Mouse (Mus musculus) lung, postnatal 0 days (tissue): ENCODE results near the gene Dnajc9. TPM values are rescaled to one million over a fixed set of nuclear protein-coding genes. Genes with fewer than 3 reads are reported as not detected.
A peak's percentile ranks its signal among the peaks of the same experiment; 100 is the strongest.

Experiments
- ATAC-seq: fragments of 200-750 bp; cut with Nextera tagmentation; 2 replicates; pipeline ENCODE4 v1.8.0; 2017; ENCODE audit warnings: moderate library complexity
- DNase-seq: peaks from one replicate; pipeline ENCODE4 v3.0.0-alpha.2; 2016; ENCODE audit warnings: low spot score
- H3K27ac ChIP-seq: fragments of 300-500 bp; sonication (generic); 2 replicates; pipeline ENCODE4 v1.5.1; 2014; ENCODE audit warnings: antibody characterized with exemption, mild to moderate bottlenecking, low read length, mixed read lengths
- H3K27me3 ChIP-seq: fragments of 300-500 bp; sonication (generic); replicated peaks from 2 replicates; pipeline ENCODE4 v1.6.1; 2014; ENCODE audit warnings: low read length, mixed read lengths; ENCODE audit not compliant: insufficient read depth
- H3K36me3 ChIP-seq: fragments of 300-500 bp; sonication (generic); 2 replicates; pipeline ENCODE4 v1.6.1; 2014; ENCODE audit warnings: low read length, mixed read lengths; ENCODE audit not compliant: insufficient read depth
- H3K4me1 ChIP-seq: fragments of 300-500 bp; sonication (generic); 2 replicates; pipeline ENCODE4 v1.6.1; 2014; ENCODE audit warnings: antibody characterized with exemption, low read depth, low read length, mixed read lengths; ENCODE audit not compliant: insufficient read depth
- H3K4me2 ChIP-seq: fragments of 300-500 bp; sonication (generic); replicated peaks from 2 replicates; pipeline ENCODE4 v1.6.1; 2014; ENCODE audit warnings: low read depth, mild to moderate bottlenecking, low read length, moderate library complexity, mixed read lengths
- H3K4me3 ChIP-seq: fragments of 300-500 bp; sonication (generic); 2 replicates; pipeline ENCODE4 v1.5.1; 2014; ENCODE audit warnings: low read depth, low read length
- H3K9ac ChIP-seq: fragments of 300-500 bp; sonication (generic); replicated peaks from 2 replicates; pipeline ENCODE4 v1.6.1; 2014; ENCODE audit warnings: low read depth, mild to moderate bottlenecking
- H3K9me3 ChIP-seq: fragments of 300-500 bp; sonication (generic); 2 replicates; pipeline ENCODE4 v1.6.1; 2016; ENCODE audit warnings: low read length, mixed read lengths
- CTCF ChIP-seq: IDR thresholded peaks from 2 replicates; pipeline ENCODE4 v1.5.1; 2016; ENCODE audit warnings: antibody characterized with exemption, mild to moderate bottlenecking
- EP300 ChIP-seq: IDR thresholded peaks from 2 replicates; pipeline ENCODE4 v1.6.1; 2016; ENCODE audit warnings: antibody characterized with exemption, mild to moderate bottlenecking, control low read depth
- WGBS: fragments of 180-500 bp; shearing (Covaris S2); extraction: QIAGEN DNeasy Blood & Tissue Kit; methylation state at CpG from one replicate; pipeline ENCODE4 v1.1.7; 2014; 5-methylcytosine and 5-hydroxymethylcytosine counted together
- polyA plus RNA-seq: library from polyadenylated mRNA; unstranded; fragments of >200 nt; fragmentation: Nextera tagmentation; extraction: Ambion mirVana; gene quantifications from 2 replicates; pipeline ENCODE4 v1.2.1, GENCODE M21; 2015

The Dnajc9 gene
- polyA plus RNA-seq, 1 experiment from 2014 or later = 34.7 TPM

DNA sequence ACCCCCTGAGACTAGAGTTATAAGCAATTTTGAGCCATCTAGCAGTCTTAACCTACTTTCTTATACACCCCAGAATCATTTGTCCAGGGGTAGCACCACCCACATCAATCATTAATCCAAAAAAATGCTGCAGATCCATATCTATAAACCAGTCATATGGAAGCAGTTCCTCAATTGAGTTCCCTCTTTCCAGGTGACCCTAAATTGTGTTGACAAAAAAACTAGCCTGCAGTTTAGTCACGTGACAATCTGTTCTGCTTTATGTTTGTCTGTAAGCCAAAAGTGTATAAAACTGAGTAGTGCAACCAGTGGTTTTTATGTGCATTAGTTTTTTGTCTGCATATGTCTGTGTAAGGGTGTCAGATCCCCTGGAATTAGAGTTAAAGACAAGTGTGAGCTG is 16.9 kb downstream of the Dnajc9 start:
- ATAC-seq (no peak), DNase-seq (no peak)
- 93% methylated on average over 1 of the region's 1 CpGs for WGBS
- Histone ChIP-seq H3K9ac (no peak overlapping the region), H3K9me3 (no peaks in the 10 kb centered on the region), H3K27ac (no peak overlapping the region), H3K4me2 (no peak overlapping the region), H3K4me1 (no peaks in the 10 kb centered on the region), H3K36me3 (0 out of 2 replicates have a peak, but pooled peaks cover 17% of the 10 kb centered on the region), H3K4me3 (no peak overlapping the region), H3K27me3 (no peaks in the 10 kb centered on the region)
- no peak for TF ChIP-seq EP300
- TF ChIP-seq CTCF = no peak

DNA sequence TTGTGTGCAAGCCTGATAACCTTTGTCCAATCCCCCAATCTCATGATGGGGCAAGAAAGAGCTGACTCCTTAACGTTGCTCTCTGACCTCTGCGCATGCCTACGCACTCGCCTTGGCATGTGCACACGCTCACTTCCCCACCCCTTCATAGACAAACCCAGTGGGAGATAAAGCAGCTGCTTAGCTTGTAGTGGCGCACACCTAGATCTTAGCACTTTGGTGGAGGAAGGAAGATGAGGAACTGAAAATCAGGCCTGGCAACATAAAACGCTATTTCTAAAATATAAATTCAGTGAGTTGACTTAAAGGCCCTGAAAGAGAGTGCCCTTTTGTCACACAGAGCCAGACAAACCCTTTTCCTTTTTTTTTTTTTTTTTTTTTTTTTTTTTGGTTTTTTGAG is 17.9 kb downstream of the Dnajc9 start:
- WGBS = 79% methylated on average over 7 of the region's 7 CpGs
- H3K9ac ChIP-seq = no peak overlapping the region
- no peaks in the 10 kb centered on the region for H3K9me3 ChIP-seq
- H3K4me2 ChIP-seq = no peak overlapping the region
- H3K4me1 ChIP-seq = no peaks in the 10 kb centered on the region
- TF ChIP-seq CTCF = no peak
- no peak for TF ChIP-seq EP300
- no peak overlapping the region for H3K4me3 ChIP-seq
- H3K36me3 ChIP-seq = 0 out of 2 replicates have a peak, but pooled peaks cover 24% of the 10 kb centered on the region
- no peak overlapping the region for H3K27ac ChIP-seq
- no peaks in the 10 kb centered on the region for H3K27me3 ChIP-seq
- ATAC-seq (no peak), DNase-seq (no peak)

GRCm38 (mm10) chr14:20368271-20368670 is 20.4 kb downstream of the Dnajc9 start:
- no peak overlapping the region for H3K9ac ChIP-seq
- no peaks in the 10 kb centered on the region for H3K4me1 ChIP-seq
- H3K27ac ChIP-seq = no peak overlapping the region
- no peak overlapping the region for H3K4me3 ChIP-seq
- H3K36me3 ChIP-seq = peaks cover 20% of the 10 kb centered on the region; the same call in 1 of the 2 replicates
- H3K27me3 ChIP-seq = no peaks in the 10 kb centered on the region
- H3K4me2 ChIP-seq = no peak overlapping the region
- TF ChIP-seq CTCF (peak; percentile 21), EP300 (no peak)
- WGBS = 94% methylated on average over 3 of the region's 3 CpGs
- H3K9me3 ChIP-seq = no peaks in the 10 kb centered on the region
- DNase-seq (no peak), ATAC-seq (no peak)

DNA sequence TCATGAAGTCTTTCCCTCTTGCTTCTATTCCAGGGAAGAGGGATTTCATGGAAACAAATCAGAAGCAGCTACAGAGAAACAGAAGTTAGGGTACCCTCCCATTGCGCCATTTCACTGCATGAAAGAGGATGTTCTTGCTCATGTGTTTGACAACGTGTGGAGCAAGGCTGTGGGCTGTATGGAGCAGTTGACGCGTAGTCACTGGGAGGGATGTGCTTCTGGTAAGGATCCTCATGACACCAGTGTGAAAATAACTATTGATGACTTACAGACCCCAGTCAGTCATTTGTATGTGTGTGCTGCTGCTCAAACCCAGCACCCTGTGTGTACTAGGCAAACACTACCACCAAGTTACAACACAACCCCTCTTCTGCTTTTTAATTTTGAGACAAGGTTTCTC is 25.5 kb downstream of the Dnajc9 start:
- no peaks in the 10 kb centered on the region for H3K27me3 ChIP-seq
- H3K9me3 ChIP-seq = no peaks in the 10 kb centered on the region
- peaks cover 35% of the 10 kb centered on the region for H3K36me3 ChIP-seq
- no peak overlapping the region for H3K4me3 ChIP-seq
- no peak overlapping the region for H3K9ac ChIP-seq
- DNase-seq (peak; percentile 16), ATAC-seq (peak; percentile 30; the same call in 1 of the 2 replicates)
- WGBS = 88% methylated on average over 4 of the region's 4 CpGs
- H3K27ac ChIP-seq = no peak overlapping the region
- no peaks in the 10 kb centered on the region for H3K4me1 ChIP-seq
- H3K4me2 ChIP-seq = no peak overlapping the region
- no peak for TF ChIP-seq EP300
- no peak for TF ChIP-seq CTCF

GRCm38 (mm10) chr14:20347991-20348541 is 40.6 kb downstream of the Dnajc9 start, which contains the start of the genes Ecd and Fam149b:
TSS of gene Ecd (minus strand) at chr14:20348121.
TSS of gene Fam149b (plus strand) at chr14:20348162.
- Histone ChIP-seq H3K27ac (peak within 1 kb of the TSS; percentile 93), H3K36me3 (no peaks in the 10 kb centered on the region), H3K4me3 (peak within 1 kb of the TSS; percentile 67), H3K4me1 (0 out of 2 replicates have a peak, but pooled peaks cover 3% of the 10 kb centered on the region), H3K27me3 (no peaks in the 10 kb centered on the region), H3K9me3 (no peaks in the 10 kb centered on the region), H3K4me2 (peak within 1 kb of the TSS; percentile 63), H3K9ac (peak within 1 kb of the TSS; percentile 88)
- 1% methylated on average over 30 of the region's 42 CpGs for WGBS
- TF ChIP-seq CTCF = peak; percentile 67
- TF ChIP-seq EP300 = no peak
- DNase-seq = peak; percentile 97
- ATAC-seq = peak; percentile 99

- Histone ChIP-seq H3K4me3 (peak overlapping the region; percentile 67), H3K4me2 (peak overlapping the region; percentile 63), H3K36me3 (no peaks in the 10 kb centered on the region), H3K9me3 (no peaks in the 10 kb centered on the region), H3K27ac (peak overlapping the region; percentile 93), H3K9ac (peak overlapping the region; percentile 88), H3K27me3 (no peaks in the 10 kb centered on the region), H3K4me1 (0 out of 2 replicates have a peak, but pooled peaks cover 3% of the 10 kb centered on the region)
- no peak for DNase-seq
- peak; percentile 46 for ATAC-seq
- no peak for TF ChIP-seq CTCF
- TF ChIP-seq EP300 = no peak
- 4% methylated on average over 15 of the region's 15 CpGs for WGBS
Measured at GRCm38 (mm10) chr14:20347441-20347990, 41.2 kb downstream of the Dnajc9 start.
